Mouse (Mus musculus) layer of hippocampus, postnatal 25 days (tissue): ENCODE measurements around the gene Trim25. TPM values are rescaled to one million over a fixed set of nuclear protein-coding genes. Genes with fewer than 3 reads are reported as not detected.
"Not testable (repeated sequence)": the region's sequence is repeated elsewhere in the genome, so short reads cannot be mapped to it uniquely, and the experiment has no call there.

ENCODE experiments used
- DNase-seq, 2 experiments: peaks; one replicate each; pipeline ENCODE4 v3.0.0; 2022; ENCODE audit warnings: mixed read lengths in 2 of 2, low spot score in 1 of 2; ENCODE audit errors: extremely low spot score in 1 of 2
- total RNA-seq, 2 experiments: library from RNA; stranded (reverse); gene quantifications; 2 replicates each; pipeline ENCODE4 v1.2.3; 2021

Trim25 gene
- total RNA-seq, 2 experiments from 2014 or later: 3.5 to 4.1 TPM

DNA sequence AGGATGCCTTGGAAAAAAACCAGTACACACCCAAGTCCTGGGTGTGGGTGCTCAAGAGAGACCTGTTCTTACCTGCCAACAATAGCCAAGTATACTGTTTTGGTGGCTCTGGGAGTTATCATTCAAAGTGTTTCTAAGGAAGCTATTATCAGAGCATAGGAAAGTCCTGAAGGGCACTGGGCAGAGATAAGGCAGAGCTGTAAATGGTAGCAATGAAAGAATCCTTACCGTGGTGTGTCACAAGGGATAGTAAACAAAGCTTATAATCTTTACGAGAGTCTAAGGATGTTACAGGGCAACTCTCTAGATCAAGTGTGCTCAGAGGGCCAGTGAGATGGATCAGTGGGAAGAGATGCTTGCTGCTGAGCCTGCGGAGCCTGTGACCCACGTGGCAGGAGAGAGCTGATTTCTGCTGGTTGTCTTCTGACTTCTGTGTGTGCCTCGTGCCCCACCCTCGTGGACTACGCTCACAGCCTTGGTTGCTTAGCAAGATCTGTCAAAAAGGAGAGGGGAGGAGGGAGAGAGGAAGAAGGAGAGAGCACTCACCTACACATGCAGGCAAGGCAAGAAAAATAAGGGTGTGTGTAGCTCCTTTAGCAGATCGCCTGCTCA is 23.1 kb downstream of the Trim25 start:
- no peak for DNase-seq

DNA sequence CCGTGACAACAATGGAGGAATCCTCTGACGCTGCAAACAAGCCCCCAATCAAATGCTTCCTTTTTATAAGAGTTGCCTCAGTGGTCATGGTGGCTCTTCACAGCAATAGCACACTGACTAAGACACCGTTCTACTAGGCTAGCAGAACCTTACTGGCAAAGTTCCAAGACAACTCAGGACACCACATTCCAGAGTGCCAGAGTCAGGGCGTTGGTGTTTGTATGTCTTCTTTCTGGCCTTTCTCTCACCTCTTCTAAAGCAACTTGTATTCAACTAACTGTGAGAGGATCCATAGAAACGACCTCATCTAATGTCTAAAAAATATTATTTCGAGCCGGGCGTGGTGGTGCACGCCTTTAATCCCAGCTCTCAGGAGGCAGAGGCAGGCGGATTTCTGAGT is 24.3 kb downstream of the Trim25 start:
- DNase-seq: no peak

DNA sequence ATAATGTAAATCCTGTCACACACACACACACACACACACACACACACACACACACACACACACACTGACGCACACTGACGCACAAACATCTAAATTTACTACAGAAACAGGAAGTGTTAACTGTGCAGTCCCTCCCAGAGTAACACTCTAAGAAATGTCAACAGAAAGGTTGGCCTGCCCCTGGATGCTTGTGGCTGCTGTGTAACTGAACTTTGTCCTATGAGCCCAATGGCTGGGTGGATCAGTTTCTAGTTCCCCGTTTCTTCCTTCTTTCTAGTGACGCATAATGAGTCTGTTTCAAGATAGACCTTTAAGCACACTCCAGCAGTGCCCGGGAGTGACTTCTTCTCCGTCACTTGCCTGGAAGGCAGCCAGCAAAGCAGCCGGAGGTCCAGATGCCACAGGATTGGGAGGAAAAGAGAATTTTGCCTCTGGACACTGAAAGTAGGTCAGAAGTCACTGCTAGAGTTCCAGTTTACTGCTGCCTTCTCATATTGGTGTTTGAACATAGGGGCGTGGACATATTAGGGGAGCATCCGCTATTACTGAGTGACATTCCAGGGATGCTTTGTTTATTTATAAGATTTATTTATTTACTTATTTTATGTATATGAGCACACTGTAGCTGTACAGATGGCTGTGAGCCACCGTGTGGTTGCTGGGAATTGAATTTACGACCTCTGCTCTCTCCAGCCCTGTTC is 25.2 kb downstream of the Trim25 start:
- peak in 1 of 2 experiments; percentile 10 for DNase-seq

DNA sequence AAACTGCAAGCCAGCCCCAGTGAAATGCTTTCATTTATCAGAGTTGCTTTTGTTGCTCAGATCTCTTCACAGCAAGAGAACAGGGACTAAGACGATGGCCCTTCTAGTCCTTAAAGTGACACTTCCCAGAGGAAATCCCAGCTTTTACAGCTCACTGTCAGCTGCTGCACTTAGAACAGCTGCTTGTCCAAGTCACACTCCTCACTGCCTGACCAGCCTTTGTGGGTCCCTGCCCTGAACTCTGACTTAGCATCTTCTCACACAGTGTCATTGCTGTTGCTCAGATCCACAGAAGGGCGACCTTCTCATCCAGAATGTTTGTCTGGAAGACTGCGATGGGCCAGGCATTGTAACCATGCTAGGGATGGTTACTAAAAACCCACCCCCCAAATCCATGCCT is 26.4 kb downstream of the Trim25 start:
- no peak for DNase-seq

DNA sequence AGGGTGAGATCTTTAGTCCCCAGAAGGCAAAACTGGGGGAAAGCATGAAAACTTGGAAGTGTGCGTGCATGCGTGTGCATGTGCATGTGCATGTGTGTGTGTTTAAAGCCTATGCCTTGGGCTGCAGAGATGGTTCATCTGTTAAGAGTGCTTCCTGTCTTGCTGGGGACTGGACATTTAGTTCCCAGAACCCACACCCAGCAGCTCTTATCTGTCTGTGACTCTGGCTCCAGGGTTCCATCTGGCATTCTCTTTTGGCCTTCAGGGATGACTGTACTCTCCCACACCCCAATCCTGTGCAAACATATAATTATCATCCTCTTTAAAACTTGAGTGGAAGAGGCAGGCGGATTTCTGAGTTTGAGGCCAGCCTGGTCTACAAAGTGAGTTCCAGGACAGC is 26.9 kb downstream of the Trim25 start:
- DNase-seq: no peak

DNA sequence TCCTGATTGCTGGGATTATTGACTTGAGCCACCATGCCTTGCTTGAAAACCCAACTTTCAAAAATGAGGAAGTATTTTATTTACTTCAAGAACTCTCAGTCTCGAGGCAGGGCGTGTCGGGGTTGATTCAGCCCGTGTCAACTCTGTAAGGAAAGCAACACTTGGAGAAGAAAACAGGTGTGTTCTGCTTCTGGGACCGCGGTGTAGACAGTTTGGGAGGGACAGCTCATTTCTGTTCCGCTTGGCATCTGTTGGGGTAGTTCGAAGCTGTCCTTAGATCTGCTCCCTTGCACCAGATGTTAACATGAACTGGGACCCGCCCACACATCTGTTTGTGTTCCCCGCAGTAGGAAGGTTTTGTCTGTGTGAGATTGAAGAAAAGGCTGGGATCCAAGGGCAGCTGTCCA is 28.8 kb downstream of the Trim25 start:
- DNase-seq: no peak

DNA sequence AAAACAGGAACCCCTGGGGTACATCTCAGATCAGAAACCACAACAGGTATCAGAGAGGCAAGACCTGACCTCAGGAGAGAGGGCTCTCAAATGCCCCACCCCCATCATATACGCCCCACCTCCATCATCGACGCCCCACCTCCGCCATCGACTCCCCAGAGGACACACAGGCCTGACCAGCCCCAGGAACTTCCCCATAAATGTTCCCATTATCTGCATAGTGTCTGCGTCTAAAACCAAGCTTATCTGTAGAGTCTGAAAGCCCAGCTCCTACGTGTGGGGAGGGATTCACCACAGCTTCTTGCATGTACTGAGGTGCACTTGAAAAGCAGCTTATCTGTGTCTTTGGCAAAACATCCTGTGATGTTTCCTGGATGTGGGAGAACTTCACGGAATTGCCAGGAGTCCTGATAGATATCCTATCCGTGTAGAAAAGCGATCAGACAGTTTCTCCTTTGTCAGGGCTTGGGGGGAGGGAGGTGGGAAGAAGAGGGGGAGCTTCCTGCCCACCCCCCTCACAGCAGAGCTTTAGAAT is 29.8 kb downstream of the Trim25 start:
- DNase-seq: no peak

DNA sequence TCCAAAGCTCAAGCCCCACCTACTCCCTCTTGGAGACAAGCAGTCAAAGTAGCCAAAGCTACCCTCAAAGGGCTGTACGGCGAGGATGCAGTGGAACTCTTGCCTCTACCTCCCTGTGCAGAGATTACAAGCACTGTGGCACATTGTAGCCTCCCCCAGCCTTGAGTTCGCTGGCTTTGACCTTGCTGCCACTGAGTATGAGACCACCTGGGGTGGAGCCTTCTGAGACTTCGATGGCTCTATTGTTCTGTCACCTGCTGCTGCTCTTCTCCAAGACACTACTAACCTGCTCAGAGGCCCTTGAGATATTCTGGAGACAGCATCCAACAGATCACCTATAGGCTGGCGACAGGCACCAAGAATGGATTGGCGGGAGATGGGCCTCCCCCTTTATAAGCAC is 31.4 kb downstream of the Trim25 start:
- no peak for DNase-seq

DNA sequence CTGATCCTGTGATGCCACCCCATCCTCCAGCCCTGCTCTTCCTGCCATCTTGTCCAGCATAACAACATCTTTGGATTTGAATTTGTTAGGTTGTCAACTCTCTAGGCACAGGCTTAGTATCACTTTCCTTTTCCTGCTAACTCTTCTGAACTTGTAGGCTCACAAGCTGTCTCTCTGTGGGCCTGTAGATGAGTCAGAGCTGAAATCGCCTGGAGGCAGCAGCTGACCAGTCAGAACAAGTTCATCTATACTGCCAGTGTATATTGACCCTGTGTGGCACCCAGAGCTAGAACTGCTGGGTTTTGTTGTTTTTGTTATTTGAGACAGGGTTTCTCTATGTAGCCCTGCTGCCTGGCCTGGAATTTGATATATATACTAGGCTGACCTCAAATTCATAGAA is 32.0 kb downstream of the Trim25 start:
- no peak for DNase-seq

DNA sequence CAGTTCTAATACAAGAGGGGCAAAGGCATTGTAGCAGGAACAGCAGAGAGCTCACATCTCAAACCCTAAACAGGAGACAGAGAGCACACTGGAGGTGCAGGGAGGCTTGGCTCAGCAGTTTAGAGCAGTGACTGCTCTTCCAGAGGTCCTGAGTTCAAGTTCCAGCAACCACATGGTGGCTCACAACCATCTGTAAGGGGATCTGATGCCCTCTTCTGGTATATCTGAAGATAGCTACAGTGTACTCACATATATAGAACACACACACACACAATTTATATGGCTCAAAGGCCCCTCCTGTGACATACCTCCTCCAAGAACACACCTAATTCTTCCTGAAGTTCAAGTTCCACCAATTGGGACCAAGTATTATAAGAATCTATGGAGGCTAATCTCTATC is 35.4 kb downstream of the Trim25 start:
- no peak for DNase-seq

DNA sequence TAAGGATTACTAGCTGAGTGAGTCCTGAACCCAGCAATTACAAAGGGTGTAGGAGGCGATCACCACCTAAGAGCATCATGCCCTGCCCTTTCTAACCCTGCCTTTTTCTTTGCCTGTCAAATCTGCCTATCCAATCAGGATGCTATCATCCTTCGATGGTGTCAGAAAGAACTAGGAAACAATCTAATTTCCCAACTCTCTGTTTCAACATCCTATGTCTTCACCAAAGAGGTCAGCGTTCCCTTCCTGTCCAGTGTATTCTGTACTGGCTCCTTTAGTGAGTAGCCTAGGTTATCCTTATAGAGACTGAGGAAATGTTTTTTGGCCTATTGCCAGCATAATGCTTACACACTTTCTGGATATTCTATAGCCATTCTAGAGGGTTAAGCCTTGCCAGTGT is 36.4 kb downstream of the Trim25 start:
- DNase-seq: no peak

DNA sequence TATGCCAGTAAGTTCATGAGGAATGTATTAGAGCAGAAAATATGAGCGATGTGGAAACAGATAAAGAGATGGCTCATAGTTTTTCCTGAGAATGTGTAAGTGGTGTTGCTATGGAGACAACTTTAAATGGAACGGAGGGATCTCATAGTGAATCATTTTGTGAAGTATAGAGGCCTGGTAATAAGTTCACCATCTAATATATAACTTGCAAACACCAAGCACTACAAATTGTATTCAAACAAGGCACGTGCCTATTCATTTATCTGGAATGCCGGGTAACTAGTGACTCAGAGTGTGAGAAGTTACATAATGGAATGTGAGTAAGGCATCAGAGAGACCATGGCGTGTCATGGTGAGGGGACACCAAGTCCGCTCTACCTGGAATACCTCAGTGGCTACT is 39.3 kb downstream of the Trim25 start:
- DNase-seq: no peak

DNA sequence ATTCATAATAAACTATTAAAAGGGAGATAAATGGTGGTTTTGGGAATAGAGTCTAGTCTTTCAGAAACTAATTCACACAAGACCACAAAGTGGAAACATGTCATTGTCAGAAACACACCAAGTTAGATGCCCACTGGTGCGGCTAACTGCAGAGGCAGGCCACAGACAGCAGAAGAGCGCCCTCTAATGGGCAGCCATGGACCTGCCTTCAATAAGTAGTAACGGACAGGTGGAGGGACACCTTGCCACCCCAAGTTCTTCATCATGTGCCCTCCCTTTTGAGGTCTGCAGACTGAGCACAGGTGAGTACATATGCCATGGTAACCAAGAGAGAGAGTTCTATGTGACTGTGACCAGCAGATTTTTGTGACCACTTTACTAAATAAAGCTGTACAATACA is 40.1 kb downstream of the Trim25 start:
- peak; percentile 15 to 61 for DNase-seq

DNA sequence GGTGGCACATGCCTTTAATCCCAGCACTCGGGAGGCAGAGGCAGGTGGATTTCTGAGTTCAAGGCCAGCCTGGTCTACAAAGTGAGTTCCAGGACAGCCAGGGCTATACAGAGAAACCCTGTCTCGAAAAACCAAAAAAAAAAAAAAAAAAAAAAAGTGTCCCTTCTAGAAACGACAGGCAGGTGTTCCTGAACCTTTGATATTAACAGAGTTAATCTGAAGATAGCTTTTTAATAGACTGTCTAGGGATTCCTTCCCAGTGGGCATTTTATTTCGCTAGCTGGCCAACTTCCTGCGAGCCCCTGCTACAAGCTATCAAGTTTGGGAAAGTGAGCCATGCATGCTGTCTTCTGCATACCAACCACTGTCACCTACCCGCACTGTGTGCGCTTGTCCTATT is 41.9 kb downstream of the Trim25 start:
- not testable (repeated sequence) for DNase-seq

DNA sequence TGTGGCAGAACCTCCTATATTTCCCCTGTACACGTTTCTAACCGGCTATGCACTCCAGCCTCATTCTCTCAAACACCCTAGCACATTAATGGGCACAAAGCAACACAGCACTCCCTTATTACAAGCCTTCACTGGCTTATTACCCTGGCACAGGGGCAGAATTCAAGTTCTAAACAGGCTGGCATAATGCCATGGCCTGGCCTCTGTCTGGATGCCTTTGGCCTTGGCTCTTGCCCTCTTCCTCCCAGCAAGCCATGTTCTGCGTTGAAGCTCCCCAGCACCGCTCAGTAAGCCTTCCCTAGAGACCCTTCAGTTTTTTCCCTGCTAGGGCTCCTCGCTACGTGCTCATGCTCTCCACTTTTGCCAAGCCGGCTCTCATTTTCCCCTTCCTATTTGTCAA is 43.9 kb downstream of the Trim25 start:
- no peak for DNase-seq

DNA sequence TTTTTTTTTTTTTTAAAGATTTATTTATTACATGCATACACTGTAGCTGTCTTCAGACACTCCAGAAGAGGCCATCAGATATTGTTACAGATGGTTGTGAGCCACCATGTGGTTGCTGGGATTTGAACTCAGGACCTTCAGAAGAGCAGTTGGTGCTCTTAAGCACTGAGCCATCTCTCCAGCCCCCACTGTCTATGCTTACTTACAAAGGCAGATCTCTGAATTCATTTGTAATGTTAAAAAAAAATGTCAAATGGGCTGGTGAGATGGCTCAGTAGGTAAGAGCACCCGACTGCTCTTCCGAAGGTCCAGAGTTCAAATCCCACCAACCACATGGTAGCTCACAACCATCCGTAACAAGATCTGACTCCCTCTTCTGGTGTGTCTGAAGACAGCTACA is 46.3 kb downstream of the Trim25 start:
- DNase-seq: not testable (repeated sequence)

DNA sequence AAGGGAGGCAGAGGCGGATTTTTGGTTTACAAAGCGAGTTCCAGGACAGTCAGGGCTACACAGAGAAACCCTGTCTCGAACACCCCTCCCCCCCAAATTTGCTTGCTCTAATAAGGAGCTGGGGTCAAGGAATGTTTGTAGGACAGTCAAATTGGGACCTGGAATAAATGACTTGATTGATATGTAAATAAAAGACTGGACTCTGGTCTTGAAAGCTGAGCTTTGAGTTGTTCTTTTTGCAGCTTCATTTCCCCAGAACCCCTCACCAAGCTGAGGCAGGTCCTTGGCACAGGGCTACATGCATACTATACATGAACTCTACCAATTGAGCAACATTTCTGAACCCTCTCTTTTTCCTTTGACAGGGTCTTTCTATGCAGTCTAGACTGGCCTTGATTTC is 46.8 kb downstream of the Trim25 start:
- DNase-seq: no peak

DNA sequence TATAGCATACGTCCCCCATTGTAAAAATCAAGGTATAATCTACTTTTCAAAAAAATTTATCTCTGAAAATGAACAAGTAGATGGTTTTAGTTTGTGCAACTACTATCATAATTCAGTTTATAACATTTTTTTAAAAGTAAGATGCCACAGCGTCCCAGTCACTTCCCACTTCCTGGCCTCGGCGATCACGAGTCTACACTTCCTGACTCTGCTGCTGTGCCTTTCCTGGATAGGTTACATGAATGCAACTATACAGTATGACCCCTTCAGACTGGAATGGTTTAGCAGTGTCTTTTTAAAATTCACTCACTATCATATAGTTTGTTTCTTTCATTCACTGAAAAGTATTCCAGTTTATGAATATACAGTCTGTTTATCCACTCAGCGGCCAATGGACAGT is 52.6 kb downstream of the Trim25 start:
- no peak for DNase-seq

DNA sequence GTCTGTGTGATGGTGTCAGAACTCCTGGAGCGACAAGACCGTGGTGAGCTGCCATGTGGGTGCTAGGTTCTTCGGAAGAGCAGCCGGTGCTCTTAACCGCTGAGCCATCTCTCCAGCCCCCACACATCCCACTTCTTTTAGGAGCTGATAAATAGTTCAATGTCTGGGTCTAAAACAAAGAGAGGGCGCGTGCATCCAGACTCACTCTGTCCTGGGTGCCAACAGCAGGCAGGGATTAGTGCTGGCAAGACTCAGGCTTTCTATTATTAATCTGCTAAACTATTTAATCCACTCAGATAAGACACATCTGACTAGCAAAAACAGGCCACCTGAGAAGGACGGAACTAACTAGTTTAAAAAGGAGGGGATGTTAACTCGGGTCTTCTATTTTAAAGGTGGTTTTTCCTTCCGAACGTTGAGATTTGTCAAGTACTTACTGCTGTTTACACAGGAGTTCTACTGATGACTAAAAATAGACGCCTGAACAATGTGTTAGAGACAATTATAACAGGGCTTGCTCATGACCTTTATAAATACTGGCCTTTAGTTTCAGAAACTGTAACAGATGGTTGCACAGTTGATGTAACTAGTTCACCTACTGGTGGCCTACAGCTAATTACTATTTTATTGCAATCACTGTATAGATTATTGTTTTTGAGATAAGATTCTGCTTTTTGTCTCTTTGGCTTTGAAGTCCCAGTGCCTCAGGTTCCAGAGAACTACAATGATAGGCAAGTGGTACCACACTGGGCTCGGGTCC is 56.9 kb downstream of the Trim25 start:
- DNase-seq: no peak

DNA sequence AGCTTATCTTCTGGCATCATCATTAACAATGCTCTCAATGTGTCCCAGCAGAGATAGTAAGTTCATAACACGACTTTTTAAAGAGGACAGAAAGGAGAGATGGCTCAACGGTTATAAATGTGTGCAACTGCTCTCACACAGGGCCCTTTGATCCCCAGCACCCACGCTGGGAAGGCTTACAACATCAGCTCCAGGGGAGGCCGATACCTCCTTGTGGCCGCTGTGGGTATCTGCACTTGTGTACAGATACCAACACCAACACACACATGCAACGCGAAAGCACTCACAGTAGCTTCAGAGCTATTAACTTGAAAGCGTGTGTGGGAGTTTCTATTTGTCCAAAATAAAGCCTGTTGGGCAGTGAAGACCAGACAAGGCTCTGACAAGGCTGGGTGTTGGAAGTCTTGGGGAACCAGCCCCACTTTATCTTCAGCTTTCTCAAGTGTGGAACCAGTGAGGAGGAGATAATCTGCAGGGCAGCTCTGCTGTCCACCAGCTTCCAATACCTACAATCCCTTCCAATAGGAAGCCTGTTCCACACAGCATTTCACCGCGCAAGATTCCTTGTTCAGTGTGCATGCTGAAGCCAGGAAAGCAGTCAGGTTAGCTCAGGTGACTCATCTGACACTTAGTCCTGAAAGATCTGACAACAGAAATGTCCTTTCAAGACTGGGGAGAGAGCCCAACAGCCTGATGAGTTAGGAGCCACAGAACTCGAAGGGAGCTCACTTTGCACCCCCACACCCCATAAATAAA is 59.5 kb downstream of the Trim25 start:
- DNase-seq: no peak

DNA sequence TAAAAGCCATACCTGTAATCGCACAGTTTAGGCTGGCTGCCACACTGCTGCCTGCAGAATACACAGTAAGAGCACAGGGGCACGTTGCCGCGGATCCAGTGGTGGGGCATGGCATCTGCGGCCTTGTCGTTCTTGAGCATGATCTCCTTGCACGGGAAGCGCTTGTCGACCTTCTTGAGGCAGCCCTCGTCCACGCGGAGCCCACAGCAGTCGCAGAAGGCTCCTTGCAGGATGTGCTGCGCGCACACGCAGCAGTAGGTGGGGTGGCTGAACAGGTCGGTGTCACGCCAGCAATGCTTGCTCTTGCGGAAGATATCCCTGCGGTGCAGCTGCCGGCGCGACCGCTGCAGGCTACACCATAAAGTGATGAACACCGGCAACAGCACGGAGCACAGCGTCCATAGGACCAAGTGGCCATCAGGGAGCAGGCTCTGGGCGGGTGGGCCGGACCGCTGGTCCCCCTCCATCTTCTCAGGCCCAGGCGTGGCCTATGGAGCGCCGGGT is 60.8 kb downstream of the Trim25 start:
- peak in 1 of 2 experiments; percentile 18 for DNase-seq
